Mouse (Mus musculus): Measurements from ENCODE around the gene Trak1. TPM values are rescaled to one million over a fixed set of nuclear protein-coding genes. Genes with fewer than 3 reads are reported as not detected.

The Trak1 gene
- polyA plus RNA-seq, 2 experiments = 2.9 to 3.1 TPM

- H3K27me3 ChIP-seq (ENCODE audit: control insufficient read depth, insufficient read depth, low read length) = no peaks in the 10 kb centered on the region
- 81% methylated on average over 5 of the region's 5 CpGs for WGBS (ENCODE audit: insufficient replicate concordance)
- H3K36me3 ChIP-seq (replicated peaks; ENCODE audit: control insufficient read depth, insufficient read depth, low read depth) = no peaks in the 10 kb centered on the region
- no peak for ATAC-seq (ENCODE audit: insufficient read depth)
- TF ChIP-seq CTCF (IDR thresholded peaks at IDR 0.05; ENCODE audit: low read depth) (no peak), EP300 (IDR thresholded peaks at IDR 0.05; ENCODE audit: low read depth) (no peak)
- H3K9me3 ChIP-seq (ENCODE audit: control insufficient read depth, low read length) = no peaks in the 10 kb centered on the region
- H3K27ac ChIP-seq = no peak overlapping the region
- H3K4me2 ChIP-seq (ENCODE audit: low read depth) = no peak overlapping the region
- H3K9ac ChIP-seq (replicated peaks) = no peak overlapping the region
- peaks cover 9% of the 10 kb centered on the region in 2 experiments for H3K4me1 ChIP-seq (replicated peaks; ENCODE audit: control insufficient read depth in 2 of 2, insufficient read depth in 2 of 2, low read length in 1 of 2)
- H3K4me3 ChIP-seq (ENCODE audit: insufficient read depth in 1 of 2, low read depth in 2 of 2, low read length in 2 of 2) = no peak overlapping the region
- DNase-seq (ENCODE audit: low read depth in 3 of 3, low spot score in 3 of 3) = no peak
These were observed 59.8 kb downstream of the Trak1 start for GRCm38 (mm10) chr9:121357102-121357501.

GRCm38 (mm10) chr9:121357582-121358275 lies 60.4 kb downstream of the Trak1 start:
- 78% methylated on average over 16 of the region's 16 CpGs for WGBS (ENCODE audit: insufficient replicate concordance)
- no peak for DNase-seq (ENCODE audit: low read depth in 3 of 3, low spot score in 3 of 3)
- no peak overlapping the region for H3K4me3 ChIP-seq (ENCODE audit: insufficient read depth in 1 of 2, low read depth in 2 of 2, low read length in 2 of 2)
- no peak for TF ChIP-seq EP300 (IDR thresholded peaks at IDR 0.05; ENCODE audit: low read depth)
- H3K9ac ChIP-seq (replicated peaks) = no peak overlapping the region
- H3K9me3 ChIP-seq (ENCODE audit: control insufficient read depth, low read length) = no peaks in the 10 kb centered on the region
- H3K27ac ChIP-seq = no peak overlapping the region
- H3K27me3 ChIP-seq (ENCODE audit: control insufficient read depth, insufficient read depth, low read length) = no peaks in the 10 kb centered on the region
- no peaks in the 10 kb centered on the region for H3K36me3 ChIP-seq (replicated peaks; ENCODE audit: control insufficient read depth, insufficient read depth, low read depth)
- peaks cover 9% of the 10 kb centered on the region in 2 experiments for H3K4me1 ChIP-seq (replicated peaks; ENCODE audit: control insufficient read depth in 2 of 2, insufficient read depth in 2 of 2, low read length in 1 of 2)
- H3K4me2 ChIP-seq (ENCODE audit: low read depth) = no peak overlapping the region
- ATAC-seq (ENCODE audit: insufficient read depth) = no peak

GRCm38 (mm10) chr9:121358418-121358817 lies 61.1 kb downstream of the Trak1 start:
- no peaks in the 10 kb centered on the region for H3K36me3 ChIP-seq (replicated peaks; ENCODE audit: control insufficient read depth, insufficient read depth, low read depth)
- H3K4me3 ChIP-seq (ENCODE audit: insufficient read depth in 1 of 2, low read depth in 2 of 2, low read length in 2 of 2) = no peak overlapping the region
- H3K9me3 ChIP-seq (ENCODE audit: control insufficient read depth, low read length) = no peaks in the 10 kb centered on the region
- no peak overlapping the region for H3K27ac ChIP-seq
- no peak overlapping the region for H3K4me2 ChIP-seq (ENCODE audit: low read depth)
- TF ChIP-seq EP300 (IDR thresholded peaks at IDR 0.05; ENCODE audit: low read depth) (no peak), CTCF (IDR thresholded peaks at IDR 0.05; ENCODE audit: low read depth) (no peak)
- ATAC-seq (ENCODE audit: insufficient read depth) = no peak
- H3K27me3 ChIP-seq (ENCODE audit: control insufficient read depth, insufficient read depth, low read length) = no peaks in the 10 kb centered on the region
- no peak overlapping the region for H3K9ac ChIP-seq (replicated peaks)
- H3K4me1 ChIP-seq (replicated peaks; ENCODE audit: control insufficient read depth in 2 of 2, insufficient read depth in 2 of 2, low read length in 1 of 2) = peaks cover 9% of the 10 kb centered on the region in 2 experiments
- no peak for DNase-seq (ENCODE audit: low read depth in 3 of 3, low spot score in 3 of 3)
- WGBS (ENCODE audit: insufficient replicate concordance) = 66% methylated on average over 8 of the region's 8 CpGs

- Histone ChIP-seq H3K9ac (replicated peaks) (no peak overlapping the region), H3K4me2 (ENCODE audit: low read depth) (no peak overlapping the region), H3K27ac (no peak overlapping the region), H3K4me3 (ENCODE audit: insufficient read depth in 1 of 2, low read depth in 2 of 2, low read length in 2 of 2) (no peak overlapping the region), H3K27me3 (ENCODE audit: control insufficient read depth, insufficient read depth, low read length) (no peaks in the 10 kb centered on the region), H3K9me3 (ENCODE audit: control insufficient read depth, low read length) (no peaks in the 10 kb centered on the region), H3K4me1 (replicated peaks; ENCODE audit: control insufficient read depth in 2 of 2, insufficient read depth in 2 of 2, low read length in 1 of 2) (peaks cover 9% of the 10 kb centered on the region in 2 experiments), H3K36me3 (replicated peaks; ENCODE audit: control insufficient read depth, insufficient read depth, low read depth) (no peaks in the 10 kb centered on the region)
- 64% methylated on average over 3 of the region's 3 CpGs for WGBS (ENCODE audit: insufficient replicate concordance)
- DNase-seq (ENCODE audit: low read depth in 3 of 3, low spot score in 3 of 3) (no peak), ATAC-seq (ENCODE audit: insufficient read depth) (no peak)
- TF ChIP-seq EP300 (IDR thresholded peaks at IDR 0.05; ENCODE audit: low read depth) (no peak), CTCF (IDR thresholded peaks at IDR 0.05; ENCODE audit: low read depth) (no peak)
These were observed 62.1 kb downstream of the Trak1 start for GRCm38 (mm10) chr9:121359266-121359972.

GRCm38 (mm10) chr9:121360327-121360954 lies 63.1 kb downstream of the Trak1 start:
- peak overlapping the region in 1 of 2 experiments; percentile 18; a peak in 1 of 4 replicates for H3K4me3 ChIP-seq (ENCODE audit: insufficient read depth in 1 of 2, low read depth in 2 of 2, low read length in 2 of 2)

More at GRCm38 (mm10) chr9:121360327-121360954, 63.1 kb downstream of the Trak1 start:
- peak overlapping the region; percentile 59 for H3K4me2 ChIP-seq (ENCODE audit: low read depth)
- WGBS (ENCODE audit: insufficient replicate concordance) = 8% methylated on average over 12 of the region's 12 CpGs
- H3K9ac ChIP-seq (replicated peaks) = peak overlapping the region; percentile 34
- TF ChIP-seq EP300 (IDR thresholded peaks at IDR 0.05; ENCODE audit: low read depth) (no peak), CTCF (IDR thresholded peaks at IDR 0.05; ENCODE audit: low read depth) (no peak)
- H3K36me3 ChIP-seq (replicated peaks; ENCODE audit: control insufficient read depth, insufficient read depth, low read depth) = no peaks in the 10 kb centered on the region
- DNase-seq (ENCODE audit: low read depth in 3 of 3, low spot score in 3 of 3) (no peak), ATAC-seq (ENCODE audit: insufficient read depth) (peak; percentile 60)
- no peaks in the 10 kb centered on the region for H3K9me3 ChIP-seq (ENCODE audit: control insufficient read depth, low read length)
- H3K4me1 ChIP-seq (replicated peaks; ENCODE audit: control insufficient read depth in 2 of 2, insufficient read depth in 2 of 2, low read length in 1 of 2) = peaks cover 9% of the 10 kb centered on the region in 2 experiments
- H3K27ac ChIP-seq = peak overlapping the region; percentile 61
- H3K27me3 ChIP-seq (ENCODE audit: control insufficient read depth, insufficient read depth, low read length) = no peaks in the 10 kb centered on the region

Data from liver, embryonic 14.5 days (tissue).